Mouse (Mus musculus) urinary bladder, postnatal 14 days (tissue): Measurements from ENCODE around the gene Gm6592.
"Not testable (repeated sequence)": the region's sequence is repeated elsewhere in the genome, so short reads cannot be mapped to it uniquely, and the experiment has no call there.

Experiments used
- DNase-seq: peaks from one replicate; pipeline ENCODE4 v3.0.0; 2021; ENCODE audit warnings: low spot score

Gene Gm6592

GRCm38 (mm10) chrX:8843694-8844093, at the start of gene Gm6592:
Gm6592 (plus strand) TSS chrX:8843994.
- no peak for DNase-seq

GRCm38 (mm10) chrX:8803391-8803790, 40.4 kb upstream of the Gm6592 start, which contains the start of gene Ssxb5:
Ssxb5 (plus strand) TSS chrX:8803691.
- DNase-seq = not testable (repeated sequence)

GRCm38 (mm10) chrX:8832043-8832442, 11.8 kb upstream of the Gm6592 start:
- peak; percentile 28 for DNase-seq

- no peak for DNase-seq
These were observed 8.7 kb downstream of the Gm6592 start for GRCm38 (mm10) chrX:8852486-8852885.

GRCm38 (mm10) chrX:8864331-8864730, 20.5 kb downstream of the Gm6592 start:
- peak; percentile 75 for DNase-seq

- DNase-seq = not testable (repeated sequence)
These were observed 30.2 kb downstream of the Gm6592 start, which contains the start of gene Gm5751 for GRCm38 (mm10) chrX:8873953-8874352. Gm5751 (plus strand) TSS chrX:8874253.

- no peak for DNase-seq
These were observed 40.5 kb downstream of the Gm6592 start for GRCm38 (mm10) chrX:8884336-8884735.

GRCm38 (mm10) chrX:8891975-8892342, 48.2 kb downstream of the Gm6592 start:
- DNase-seq = no peak

- peak; percentile 70 for DNase-seq
These were observed 48.8 kb downstream of the Gm6592 start, which contains the start of gene B630019K06Rik for GRCm38 (mm10) chrX:8892343-8893155. B630019K06Rik (plus strand) TSS chrX:8892382.

GRCm38 (mm10) chrX:8893182-8893651, 49.4 kb downstream of the Gm6592 start:
- DNase-seq = peak; percentile 3
